Mouse (Mus musculus): Measurements from ENCODE around the gene Phactr3. TPM values are rescaled to one million over a fixed set of nuclear protein-coding genes. Genes with fewer than 3 reads are reported as not detected.

The Phactr3 gene
- total and polyA plus RNA-seq, 3 experiments: not detected

DNA sequence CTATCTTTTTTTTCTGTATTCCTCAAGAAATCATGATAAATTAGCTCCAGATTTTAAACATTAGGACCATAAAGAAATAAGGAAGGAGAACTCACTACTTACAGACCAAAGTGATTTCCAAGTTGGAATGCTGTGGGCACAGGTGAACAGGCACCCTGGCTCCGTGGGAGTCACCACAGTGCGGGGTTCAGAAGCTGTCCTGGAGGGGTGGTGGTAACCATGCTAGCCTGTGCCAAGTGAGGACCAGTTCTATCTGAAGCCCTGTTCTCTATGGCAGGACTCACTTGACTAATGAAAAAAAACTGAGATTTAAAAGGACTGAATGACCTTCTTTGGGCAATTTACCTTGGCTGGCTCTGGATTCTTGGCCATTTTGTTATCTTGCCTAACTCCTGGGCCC lies 10.9 kb downstream of the Phactr3 start:
- TF ChIP-seq MXI1 (IDR thresholded peaks at IDR 0.05; ENCODE audit: low read depth, low read length) (no peak), MAX (IDR thresholded peaks at IDR 0.05; ENCODE audit: low read length) (no peak), GABPA (IDR thresholded peaks at IDR 0.05; ENCODE audit: low read depth, low read length) (no peak), BHLHE40 (IDR thresholded peaks at IDR 0.05; ENCODE audit: borderline replicate concordance, low read depth, low read length) (no peak), NRF1 (IDR thresholded peaks at IDR 0.05; ENCODE audit: insufficient read depth, low read depth, low read length, poor library complexity, severe bottlenecking) (no peak), ZMIZ1 (IDR thresholded peaks at IDR 0.05; ENCODE audit: low read depth, low read length) (no peak), UBTF (IDR thresholded peaks at IDR 0.05; ENCODE audit: borderline replicate concordance, insufficient read depth, low read depth, low read length) (no peak), TBP (IDR thresholded peaks at IDR 0.05; ENCODE audit: low read depth, low read length) (no peak), NELFE (IDR thresholded peaks at IDR 0.05; ENCODE audit: low read depth, low read length) (no peak), ZNF384 (IDR thresholded peaks at IDR 0.05; ENCODE audit: low read depth, low read length) (no peak), MAZ (IDR thresholded peaks at IDR 0.05; ENCODE audit: low read depth, low read length) (no peak), ZKSCAN1 (IDR thresholded peaks at IDR 0.05; ENCODE audit: low read depth, low read length) (no peak), USF2 (IDR thresholded peaks at IDR 0.05; ENCODE audit: borderline replicate concordance in 1 of 2, insufficient read depth in 1 of 2, low read depth in 1 of 2, low read length in 2 of 2) (no peak), ZC3H11A (IDR thresholded peaks at IDR 0.05; ENCODE audit: low read depth, low read length) (no peak)
- Histone ChIP-seq H3K4me3 (ENCODE audit: control insufficient read depth in 1 of 2, insufficient read depth in 1 of 2, low read depth in 2 of 2, low read length in 2 of 2) (no peak overlapping the region), H3K9ac (ENCODE audit: control insufficient read depth, low read depth, low read length, poor library complexity, severe bottlenecking) (no peak overlapping the region), H3K79me2 (ENCODE audit: control insufficient read depth, insufficient read depth, low read length, poor library complexity) (no peaks in the 10 kb centered on the region), H3K27me3 (ENCODE audit: control insufficient read depth in 1 of 2, insufficient read depth in 2 of 2, low read length in 2 of 2) (no peaks in the 10 kb centered on the region), H3K9me3 (replicated peaks; ENCODE audit: insufficient read depth, low read length) (no peaks in the 10 kb centered on the region), H3K4me1 (ENCODE audit: control insufficient read depth in 1 of 2, insufficient read depth in 2 of 2, low read length in 2 of 2) (no peaks in the 10 kb centered on the region), H3K36me3 (ENCODE audit: control insufficient read depth in 1 of 2, insufficient read depth in 2 of 2, low read length in 2 of 2) (no peaks in the 10 kb centered on the region), H3K27ac (ENCODE audit: control insufficient read depth, low read depth, low read length) (no peak overlapping the region)
- DNase-seq (ENCODE audit: low read depth, low spot score): no peak

DNA sequence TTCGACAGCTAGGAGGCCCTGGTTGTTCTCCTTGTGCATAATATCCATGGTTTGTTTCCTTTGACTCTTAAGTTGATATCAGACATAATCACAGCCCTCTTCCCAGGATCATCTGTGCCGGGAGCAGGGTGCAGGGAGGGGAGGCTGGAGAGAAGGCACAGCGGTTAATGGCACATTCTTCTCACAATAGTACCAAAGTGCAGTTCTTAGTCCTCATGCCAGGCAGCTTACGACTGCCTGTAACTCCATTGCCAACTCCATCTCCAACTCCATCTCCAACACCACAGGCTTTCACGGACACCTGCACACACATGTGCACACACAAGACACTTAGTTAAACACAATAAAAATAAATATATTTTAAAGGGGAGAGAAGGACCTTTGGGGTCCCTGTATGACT lies 11.8 kb downstream of the Phactr3 start:
- Histone ChIP-seq H3K27me3 (ENCODE audit: control insufficient read depth in 1 of 2, insufficient read depth in 2 of 2, low read length in 2 of 2) (no peaks in the 10 kb centered on the region), H3K9me3 (replicated peaks; ENCODE audit: insufficient read depth, low read length) (no peaks in the 10 kb centered on the region), H3K79me2 (ENCODE audit: control insufficient read depth, insufficient read depth, low read length, poor library complexity) (no peaks in the 10 kb centered on the region), H3K27ac (ENCODE audit: control insufficient read depth, low read depth, low read length) (no peak overlapping the region), H3K4me3 (ENCODE audit: control insufficient read depth in 1 of 2, insufficient read depth in 1 of 2, low read depth in 2 of 2, low read length in 2 of 2) (no peak overlapping the region), H3K36me3 (ENCODE audit: control insufficient read depth in 1 of 2, insufficient read depth in 2 of 2, low read length in 2 of 2) (no peaks in the 10 kb centered on the region), H3K4me1 (ENCODE audit: control insufficient read depth in 1 of 2, insufficient read depth in 2 of 2, low read length in 2 of 2) (no peaks in the 10 kb centered on the region), H3K9ac (ENCODE audit: control insufficient read depth, low read depth, low read length, poor library complexity, severe bottlenecking) (no peak overlapping the region)
- no peak for DNase-seq (ENCODE audit: low read depth, low spot score)
- no peak for TF ChIP-seq MAZ (IDR thresholded peaks at IDR 0.05; ENCODE audit: low read depth, low read length)
- TF ChIP-seq MAFK (IDR thresholded peaks at IDR 0.05; ENCODE audit: borderline replicate concordance, low read depth, low read length): no peak
- TF ChIP-seq ETS1 (IDR thresholded peaks at IDR 0.05; ENCODE audit: low read depth, low read length): no peak
- TF ChIP-seq TAL1 (IDR thresholded peaks at IDR 0.05; ENCODE audit: low read length): no peak
- TF ChIP-seq JUND (IDR thresholded peaks at IDR 0.05; ENCODE audit: low read depth, low read length): no peak
- no peak for TF ChIP-seq CHD2 (IDR thresholded peaks at IDR 0.05; ENCODE audit: low read length)

Measured in MEL (cell line).